Mouse (Mus musculus) neural tube, embryonic 15.5 days (tissue): ENCODE results near the gene Hdc. TPM values are rescaled to one million over a fixed set of nuclear protein-coding genes. Genes with fewer than 3 reads are reported as not detected.

Experiments
- ATAC-seq: fragments of 200-750 bp; cut with Nextera tagmentation; 2 replicates; pipeline ENCODE4 v1.8.0; 2017; ENCODE audit warnings: mild to moderate bottlenecking, moderate TSS enrichment, moderate library complexity; ENCODE audit not compliant: low FRiP score
- H3K27ac ChIP-seq: fragments of 300-500 bp; sonication (generic); replicated peaks from 2 replicates; pipeline ENCODE4 v1.5.1; 2015; ENCODE audit warnings: mild to moderate bottlenecking, inconsistent platforms
- H3K27me3 ChIP-seq: fragments of 300-500 bp; sonication (generic); replicated peaks from 2 replicates; pipeline ENCODE4 v1.6.1; 2015; ENCODE audit warnings: inconsistent platforms
- H3K36me3 ChIP-seq: fragments of 300-500 bp; sonication (generic); 2 replicates; pipeline ENCODE4 v1.6.1; 2015; ENCODE audit warnings: inconsistent platforms
- H3K4me1 ChIP-seq: fragments of 300-500 bp; sonication (generic); 2 replicates; pipeline ENCODE4 v1.6.1; 2015; ENCODE audit warnings: inconsistent platforms
- H3K4me2 ChIP-seq: fragments of 300-500 bp; sonication (generic); 2 replicates; pipeline ENCODE4 v1.6.1; 2015; ENCODE audit warnings: inconsistent platforms, mild to moderate bottlenecking, moderate library complexity
- H3K4me3 ChIP-seq: fragments of 300-500 bp; sonication (generic); replicated peaks from 2 replicates; pipeline ENCODE4 v1.5.1; 2015; ENCODE audit warnings: mild to moderate bottlenecking, inconsistent platforms
- H3K9ac ChIP-seq: fragments of 300-500 bp; sonication (generic); replicated peaks from 2 replicates; pipeline ENCODE4 v1.6.1; 2015; ENCODE audit warnings: mild to moderate bottlenecking, inconsistent platforms
- H3K9me3 ChIP-seq: fragments of 300-500 bp; sonication (generic); replicated peaks from 2 replicates; pipeline ENCODE4 v1.6.1; 2016; ENCODE audit warnings: inconsistent platforms
- WGBS: fragments of 180-500 bp; shearing (Covaris S2); methylation state at CpG from one replicate; pipeline ENCODE4 v1.1.7; 2015; ENCODE audit warnings: mixed read lengths; 5-methylcytosine and 5-hydroxymethylcytosine counted together
- polyA plus RNA-seq: library from polyadenylated mRNA; unstranded; fragments of >200 nt; fragmentation: Nextera tagmentation; extraction: Ambion mirVana; gene quantifications from 2 replicates; pipeline ENCODE4 v1.2.1, GENCODE M21; 2015

The Hdc gene
- polyA plus RNA-seq: 1.3 and 2.1 TPM in 2 replicates

- WGBS: 84% methylated on average over 14 of the region's 14 CpGs
- H3K9me3 ChIP-seq: no peaks in the 10 kb centered on the region
- H3K27ac ChIP-seq: no peak within 1 kb of the TSS
- H3K4me3 ChIP-seq: no peak within 1 kb of the TSS
- H3K36me3 ChIP-seq: no peaks in the 10 kb centered on the region
- no peaks in the 10 kb centered on the region for H3K27me3 ChIP-seq
- H3K4me1 ChIP-seq: peaks cover 3% of the 10 kb centered on the region; the same call in 1 of the 2 replicates
- no peak within 1 kb of the TSS for H3K4me2 ChIP-seq
- no peak for ATAC-seq
- no peak within 1 kb of the TSS for H3K9ac ChIP-seq
These were observed at the start of gene Hdc for GRCm38 (mm10) chr2:126619249-126619704. Gene Hdc (minus strand): TSS chr2:126619299.

GRCm38 (mm10) chr2:126668621-126669252 lies 49.6 kb upstream of the Hdc start:
- Histone ChIP-seq H3K36me3 (no peaks in the 10 kb centered on the region), H3K27me3 (no peaks in the 10 kb centered on the region), H3K4me3 (no peak overlapping the region), H3K9ac (no peak overlapping the region), H3K4me2 (no peak overlapping the region), H3K27ac (no peak overlapping the region), H3K4me1 (peaks cover 19% of the 10 kb centered on the region), H3K9me3 (no peaks in the 10 kb centered on the region)
- no peak for ATAC-seq
- WGBS: 96% methylated on average over 5 of the region's 5 CpGs

DNA sequence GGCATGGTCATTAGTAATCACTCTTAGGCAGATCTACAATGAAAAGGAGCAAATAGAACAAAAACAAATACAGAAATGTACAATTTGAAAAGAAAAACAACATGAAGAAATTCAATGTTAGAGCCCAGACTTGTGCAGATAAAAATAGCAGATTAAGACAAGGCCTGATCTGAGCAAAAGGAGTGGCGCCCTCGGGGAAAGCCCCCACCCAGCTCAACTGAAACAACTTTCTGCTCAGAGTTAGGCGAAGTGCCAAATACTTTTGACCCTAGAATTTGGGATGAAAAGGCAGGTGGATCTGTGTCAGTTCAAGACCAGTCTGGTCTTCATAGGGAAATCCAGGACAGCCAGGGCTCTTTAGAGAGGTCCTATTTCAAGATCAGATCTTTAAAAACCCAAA lies 46.9 kb upstream of the Hdc start:
- Histone ChIP-seq H3K27ac (no peak overlapping the region), H3K9ac (no peak overlapping the region), H3K9me3 (no peaks in the 10 kb centered on the region), H3K4me1 (no peaks in the 10 kb centered on the region), H3K4me3 (no peak overlapping the region), H3K36me3 (no peaks in the 10 kb centered on the region), H3K27me3 (no peaks in the 10 kb centered on the region), H3K4me2 (no peak overlapping the region)
- 93% methylated on average over 3 of the region's 3 CpGs for WGBS
- no peak for ATAC-seq

DNA sequence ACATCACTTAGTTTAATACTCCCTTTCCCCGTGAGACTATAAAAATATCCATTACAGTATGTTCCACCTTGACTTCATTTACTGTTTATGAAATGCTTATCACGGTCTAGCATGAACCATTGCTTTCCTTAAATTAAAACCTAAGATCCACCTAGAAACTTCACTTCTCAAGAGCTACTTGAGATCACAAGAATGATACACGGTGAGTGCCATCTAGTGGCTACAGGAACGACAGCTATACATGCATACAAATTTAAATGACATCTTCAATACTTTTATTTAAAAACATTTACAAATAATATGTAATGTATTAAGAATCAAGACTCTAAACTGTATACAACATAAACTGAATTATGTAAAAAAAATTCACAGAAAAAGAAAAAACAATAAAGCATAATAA lies 44.4 kb upstream of the Hdc start:
- Histone ChIP-seq H3K9me3 (no peaks in the 10 kb centered on the region), H3K9ac (no peak overlapping the region), H3K4me2 (no peak overlapping the region), H3K27me3 (no peaks in the 10 kb centered on the region), H3K4me1 (no peaks in the 10 kb centered on the region), H3K4me3 (no peak overlapping the region), H3K27ac (no peak overlapping the region), H3K36me3 (no peaks in the 10 kb centered on the region)
- WGBS: 62% methylated on average over 4 of the region's 4 CpGs
- no peak for ATAC-seq

- ATAC-seq: no peak
- Histone ChIP-seq H3K9ac (no peak overlapping the region), H3K4me3 (no peak overlapping the region), H3K9me3 (no peaks in the 10 kb centered on the region), H3K27me3 (no peaks in the 10 kb centered on the region), H3K4me2 (no peak overlapping the region), H3K4me1 (no peaks in the 10 kb centered on the region), H3K27ac (no peak overlapping the region), H3K36me3 (peaks cover 32% of the 10 kb centered on the region)
- 82% methylated on average over 4 of the region's 4 CpGs for WGBS
These were observed 33.8 kb upstream of the Hdc start for GRCm38 (mm10) chr2:126652929-126653328.

DNA sequence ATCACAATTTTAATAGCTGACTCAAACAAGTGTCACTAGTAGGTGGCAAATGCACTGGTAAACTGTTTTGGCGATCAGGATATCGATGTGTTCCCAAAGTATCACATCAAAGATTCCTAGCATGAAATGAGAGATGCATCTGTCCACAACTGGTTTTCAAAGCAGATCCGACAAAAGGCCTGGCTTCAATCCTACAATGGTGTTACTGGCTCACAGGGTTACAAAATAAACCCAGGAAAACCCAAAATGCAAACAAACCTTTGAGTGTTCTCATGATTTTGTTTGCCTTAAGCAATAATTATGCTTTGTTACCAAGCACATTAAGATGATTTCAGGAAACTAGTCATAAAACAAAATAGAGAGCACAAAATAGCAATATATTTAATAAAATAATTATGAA lies 28.7 kb upstream of the Hdc start:
- 93% methylated on average over 3 of the region's 3 CpGs for WGBS
- no peak overlapping the region for H3K27ac ChIP-seq
- H3K4me2 ChIP-seq: no peak overlapping the region
- no peak overlapping the region for H3K4me3 ChIP-seq
- H3K4me1 ChIP-seq: no peaks in the 10 kb centered on the region
- ATAC-seq: no peak
- no peak overlapping the region for H3K9ac ChIP-seq
- peaks cover 58% of the 10 kb centered on the region for H3K36me3 ChIP-seq
- H3K27me3 ChIP-seq: no peaks in the 10 kb centered on the region
- no peaks in the 10 kb centered on the region for H3K9me3 ChIP-seq

- Histone ChIP-seq H3K4me1 (no peaks in the 10 kb centered on the region), H3K9ac (no peak overlapping the region), H3K4me2 (no peak overlapping the region), H3K9me3 (no peaks in the 10 kb centered on the region), H3K36me3 (peaks cover 53% of the 10 kb centered on the region), H3K27ac (no peak overlapping the region), H3K27me3 (no peaks in the 10 kb centered on the region), H3K4me3 (no peak overlapping the region)
- no peak for ATAC-seq
- 98% methylated on average over 5 of the region's 5 CpGs for WGBS
These were observed 27.4 kb upstream of the Hdc start for GRCm38 (mm10) chr2:126646461-126646860.

DNA sequence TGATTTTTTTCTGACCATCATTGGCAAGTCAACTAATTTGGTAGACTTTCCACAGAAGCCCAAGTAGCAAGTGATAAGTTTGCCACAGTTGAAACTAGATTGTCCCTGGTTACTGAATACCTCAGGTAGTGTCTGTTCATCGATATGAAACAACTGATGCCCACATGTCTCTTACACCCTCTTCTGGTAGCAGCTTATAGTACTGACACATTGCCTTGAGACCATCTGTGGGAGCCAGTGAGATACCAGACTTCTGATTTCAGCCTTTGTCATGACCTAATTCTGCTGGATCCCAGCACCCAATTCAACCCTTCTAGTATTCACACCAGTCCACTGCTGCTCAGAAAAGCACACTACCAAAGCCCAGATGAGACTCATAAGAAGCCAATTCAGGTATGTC lies 25.7 kb upstream of the Hdc start:
- no peaks in the 10 kb centered on the region for H3K27me3 ChIP-seq
- no peak overlapping the region for H3K9ac ChIP-seq
- WGBS: 98% methylated on average over 1 of the region's 1 CpGs
- H3K4me3 ChIP-seq: no peak overlapping the region
- ATAC-seq: no peak
- H3K4me2 ChIP-seq: no peak overlapping the region
- H3K9me3 ChIP-seq: no peaks in the 10 kb centered on the region
- no peak overlapping the region for H3K27ac ChIP-seq
- H3K4me1 ChIP-seq: no peaks in the 10 kb centered on the region
- peaks cover 57% of the 10 kb centered on the region for H3K36me3 ChIP-seq

DNA sequence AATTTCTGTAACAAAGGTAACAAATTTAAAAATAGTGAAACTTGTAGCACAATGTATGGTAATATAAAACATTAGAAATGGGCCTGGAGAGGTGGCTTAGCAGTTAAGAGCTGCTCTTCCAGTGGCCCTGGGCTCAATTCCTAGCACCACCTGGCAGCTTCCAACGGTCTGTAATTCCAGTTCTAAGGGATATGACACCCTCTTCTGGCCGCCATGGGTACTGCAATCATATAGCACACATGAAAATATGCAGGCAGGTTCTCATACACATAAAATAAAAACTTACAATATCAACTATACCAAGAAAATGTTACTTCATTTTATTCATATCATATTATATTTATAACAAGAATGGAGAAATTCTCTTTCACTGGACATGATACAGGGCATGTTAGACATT lies 21.2 kb upstream of the Hdc start:
- no peaks in the 10 kb centered on the region for H3K9me3 ChIP-seq
- peaks cover 45% of the 10 kb centered on the region for H3K36me3 ChIP-seq
- no peaks in the 10 kb centered on the region for H3K4me1 ChIP-seq
- 93% methylated on average over 2 of the region's 2 CpGs for WGBS
- H3K4me3 ChIP-seq: no peak overlapping the region
- no peak overlapping the region for H3K9ac ChIP-seq
- ATAC-seq: no peak
- H3K27ac ChIP-seq: no peak overlapping the region
- no peak overlapping the region for H3K4me2 ChIP-seq
- H3K27me3 ChIP-seq: no peaks in the 10 kb centered on the region

DNA sequence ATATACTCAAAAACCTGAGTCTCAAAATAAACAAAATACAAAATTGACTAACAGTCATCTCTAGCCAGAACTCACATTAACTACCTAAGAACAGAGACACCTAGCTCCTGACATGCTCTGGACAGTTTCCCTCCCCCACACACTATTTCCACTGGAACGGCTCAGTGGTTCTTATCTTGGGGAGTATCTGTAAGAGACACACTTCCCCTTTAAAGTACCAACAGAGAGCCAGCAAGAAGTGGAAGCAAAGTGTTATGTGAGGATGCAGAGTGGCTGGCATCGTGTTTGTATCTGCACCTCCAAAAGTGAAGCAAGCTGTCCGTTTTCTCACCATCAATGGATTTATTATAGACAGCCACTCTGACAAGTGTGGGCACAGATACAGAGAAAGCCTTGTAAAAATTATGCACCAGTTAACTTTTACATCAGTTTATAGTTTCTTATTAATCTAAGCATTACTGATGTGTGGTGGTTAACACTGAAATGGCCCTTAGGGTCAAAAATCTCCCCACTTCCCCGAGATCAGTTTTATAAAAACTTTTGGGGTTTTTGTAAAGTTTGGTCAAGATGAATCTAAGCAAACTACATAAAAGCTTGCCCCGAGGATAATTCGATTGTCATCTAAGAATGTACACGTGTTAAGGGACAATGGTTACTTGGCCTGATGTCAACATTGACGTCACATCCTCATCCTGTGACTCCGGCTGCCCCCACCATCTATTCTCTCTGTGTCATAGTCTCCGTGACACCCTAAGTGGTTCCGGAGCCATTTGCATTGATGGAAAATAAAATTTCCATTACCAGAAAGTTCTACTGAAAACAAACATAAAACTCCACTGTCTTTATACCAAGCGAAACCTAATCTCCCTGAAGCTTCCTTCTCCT lies 17.1 kb upstream of the Hdc start:
- H3K4me1 ChIP-seq: no peaks in the 10 kb centered on the region
- H3K9me3 ChIP-seq: no peaks in the 10 kb centered on the region
- peaks cover 25% of the 10 kb centered on the region for H3K36me3 ChIP-seq
- no peak overlapping the region for H3K4me2 ChIP-seq
- no peak for ATAC-seq
- no peak overlapping the region for H3K9ac ChIP-seq
- H3K4me3 ChIP-seq: no peak overlapping the region
- WGBS: 89% methylated on average over 12 of the region's 12 CpGs
- H3K27me3 ChIP-seq: no peaks in the 10 kb centered on the region
- no peak overlapping the region for H3K27ac ChIP-seq

DNA sequence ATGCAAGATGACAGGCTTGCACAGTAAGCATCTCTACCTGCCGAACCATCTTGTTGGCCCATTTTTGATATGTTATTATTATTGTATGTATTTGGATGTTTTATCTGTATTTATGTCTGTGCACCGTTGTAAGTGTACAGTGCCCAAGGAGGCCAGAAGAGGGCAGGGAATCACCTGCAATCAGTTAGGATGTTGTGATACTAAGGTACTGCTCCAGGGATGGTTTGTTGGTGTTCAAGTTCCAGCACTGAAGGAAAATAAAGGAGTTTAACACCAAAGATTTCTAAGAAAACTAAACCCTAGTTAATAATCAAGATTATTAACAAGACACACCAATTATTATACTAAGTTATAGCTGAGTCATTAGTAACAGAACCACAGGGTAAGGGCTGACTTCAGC lies 14.1 kb upstream of the Hdc start:
- peaks cover 19% of the 10 kb centered on the region for H3K36me3 ChIP-seq
- H3K4me1 ChIP-seq: no peaks in the 10 kb centered on the region
- no peaks in the 10 kb centered on the region for H3K27me3 ChIP-seq
- WGBS: 97% methylated on average over 2 of the region's 2 CpGs
- H3K27ac ChIP-seq: no peak overlapping the region
- no peak overlapping the region for H3K4me3 ChIP-seq
- no peak for ATAC-seq
- no peak overlapping the region for H3K9ac ChIP-seq
- no peaks in the 10 kb centered on the region for H3K9me3 ChIP-seq
- H3K4me2 ChIP-seq: no peak overlapping the region

GRCm38 (mm10) chr2:126628455-126628995 lies 9.4 kb upstream of the Hdc start:
- no peak overlapping the region for H3K27ac ChIP-seq
- no peak overlapping the region for H3K4me3 ChIP-seq
- H3K9ac ChIP-seq: no peak overlapping the region
- H3K9me3 ChIP-seq: no peaks in the 10 kb centered on the region
- peaks cover 3% of the 10 kb centered on the region; the same call in 1 of the 2 replicates for H3K4me1 ChIP-seq
- 93% methylated on average over 9 of the region's 9 CpGs for WGBS
- H3K4me2 ChIP-seq: no peak overlapping the region
- peaks cover 13% of the 10 kb centered on the region for H3K36me3 ChIP-seq
- no peaks in the 10 kb centered on the region for H3K27me3 ChIP-seq
- no peak for ATAC-seq
